Mouse (Mus musculus) liver, adult 2 months (tissue): ENCODE measurements around the gene Pik3r6. TPM values are rescaled to one million over a fixed set of nuclear protein-coding genes. Genes with fewer than 3 reads are reported as not detected.

Source experiments
- DNase-seq: peaks from one replicate; pipeline ENCODE4 v3.0.0-alpha.2; 2011; ENCODE audit warnings: low read depth, low spot score; ENCODE audit errors: extremely low read depth
- H3K27ac ChIP-seq: fragments of 200-500 bp; replicated peaks from 2 replicates; pipeline ENCODE4 v1.5.1; 2012; ENCODE audit warnings: low read depth, mild to moderate bottlenecking, control low read depth, inconsistent platforms, low read length; ENCODE audit not compliant: insufficient read depth
- H3K27me3 ChIP-seq: fragments of 200-500 bp; 2 replicates; pipeline ENCODE4 v1.6.1; 2012; ENCODE audit warnings: mild to moderate bottlenecking, moderate library complexity, low read length, inconsistent platforms; ENCODE audit not compliant: control insufficient read depth, insufficient read depth
- H3K36me3 ChIP-seq: fragments of 200-500 bp; 2 replicates; pipeline ENCODE4 v1.6.1; 2012; ENCODE audit warnings: low read length, inconsistent platforms; ENCODE audit not compliant: control insufficient read depth, insufficient read depth
- H3K4me1 ChIP-seq: fragments of 200-500 bp; 2 replicates; pipeline ENCODE4 v1.6.1; 2011; ENCODE audit warnings: low read length; ENCODE audit not compliant: control insufficient read depth, insufficient read depth
- H3K4me3 ChIP-seq: fragments of 200-500 bp; 2 replicates; pipeline ENCODE4 v1.5.1; 2011; ENCODE audit warnings: low read depth, mild to moderate bottlenecking, control low read depth, low read length, moderate library complexity; ENCODE audit not compliant: insufficient read depth
- H3K79me2 ChIP-seq: fragments of 200-500 bp; 2 replicates; pipeline ENCODE4 v1.6.1; 2012; ENCODE audit warnings: inconsistent platforms, mild to moderate bottlenecking, low read length, moderate library complexity; ENCODE audit not compliant: control insufficient read depth, insufficient read depth
- H3K9ac ChIP-seq: fragments of 200-500 bp; 2 replicates; pipeline ENCODE4 v1.6.1; 2012; ENCODE audit warnings: low read depth, mild to moderate bottlenecking, control low read depth, inconsistent platforms, low read length
- CTCF ChIP-seq: fragments of 200-500 bp; IDR thresholded peaks from 2 replicates; pipeline ENCODE4 v1.5.1; 2011; ENCODE audit warnings: low read depth, low read length, control low read depth
- POLR2A ChIP-seq: fragments of 200-500 bp; IDR thresholded peaks from 2 replicates; pipeline ENCODE4 v1.6.1; 2011; ENCODE audit warnings: low read length, control low read depth; ENCODE audit not compliant: insufficient read depth; ENCODE audit errors: extremely low read depth
- WGBS: fragments of 180-500 bp; shearing (Covaris S2); methylation state at CpG from one replicate; pipeline ENCODE4 v1.1.7; 2018; 5-methylcytosine and 5-hydroxymethylcytosine counted together
- polyA plus RNA-seq: library from polyadenylated mRNA; depleted of rRNA; stranded (reverse); fragments of >200 nt; gene quantifications from 2 replicates; pipeline ENCODE4 v1.2.3, GENCODE M21; 2012
- total RNA-seq: library from RNA; depleted of rRNA; stranded (reverse); fragments of >200 nt; gene quantifications from 2 replicates; pipeline ENCODE4 v1.2.3, GENCODE M21; 2014

Pik3r6 gene
- total and polyA plus RNA-seq, 2 experiments, result 0.73 to 0.74 TPM

GRCm38 (mm10) chr11:68464260-68464659 lies 38.6 kb upstream of the Pik3r6 start:
- Histone ChIP-seq H3K36me3 (no peaks in the 10 kb centered on the region), H3K9ac (no peak overlapping the region), H3K79me2 (no peaks in the 10 kb centered on the region), H3K4me1 (no peaks in the 10 kb centered on the region), H3K27me3 (no peaks in the 10 kb centered on the region), H3K27ac (no peak overlapping the region), H3K4me3 (no peak overlapping the region)
- 84% methylated on average over 5 of the region's 5 CpGs for WGBS
- TF ChIP-seq CTCF (no peak), POLR2A (no peak)
- DNase-seq, result no peak

GRCm38 (mm10) chr11:68465090-68465489 lies 37.7 kb upstream of the Pik3r6 start:
- H3K79me2 ChIP-seq, result no peaks in the 10 kb centered on the region
- WGBS, result 66% methylated on average over 2 of the region's 2 CpGs
- no peaks in the 10 kb centered on the region for H3K27me3 ChIP-seq
- DNase-seq, result no peak
- H3K4me1 ChIP-seq, result no peaks in the 10 kb centered on the region
- no peak overlapping the region for H3K27ac ChIP-seq
- no peaks in the 10 kb centered on the region for H3K36me3 ChIP-seq
- H3K4me3 ChIP-seq, result no peak overlapping the region
- TF ChIP-seq CTCF (no peak), POLR2A (no peak)
- H3K9ac ChIP-seq, result no peak overlapping the region

- Histone ChIP-seq H3K4me1 (no peaks in the 10 kb centered on the region), H3K36me3 (no peaks in the 10 kb centered on the region), H3K9ac (no peak overlapping the region), H3K4me3 (no peak overlapping the region), H3K79me2 (no peaks in the 10 kb centered on the region), H3K27ac (no peak overlapping the region), H3K27me3 (no peaks in the 10 kb centered on the region)
- 84% methylated on average over 7 of the region's 7 CpGs for WGBS
- no peak for DNase-seq
- no peak for TF ChIP-seq CTCF
- TF ChIP-seq POLR2A, result no peak
Measured at GRCm38 (mm10) chr11:68467441-68467840, 35.4 kb upstream of the Pik3r6 start.

GRCm38 (mm10) chr11:68467962-68468612 lies 34.7 kb upstream of the Pik3r6 start:
- no peak for TF ChIP-seq POLR2A
- TF ChIP-seq CTCF, result no peak

GRCm38 (mm10) chr11:68468886-68469285 lies 33.9 kb upstream of the Pik3r6 start:
- Histone ChIP-seq H3K9ac (no peak overlapping the region), H3K79me2 (no peaks in the 10 kb centered on the region), H3K4me1 (no peaks in the 10 kb centered on the region), H3K36me3 (no peaks in the 10 kb centered on the region), H3K27me3 (no peaks in the 10 kb centered on the region), H3K4me3 (no peak overlapping the region), H3K27ac (no peak overlapping the region)
- TF ChIP-seq POLR2A (no peak), CTCF (no peak)
- no peak for DNase-seq
- WGBS, result 77% methylated on average over 4 of the region's 4 CpGs

More at GRCm38 (mm10) chr11:68467962-68468612, 34.7 kb upstream of the Pik3r6 start:
- Histone ChIP-seq H3K4me3 (no peak overlapping the region), H3K4me1 (no peaks in the 10 kb centered on the region), H3K9ac (no peak overlapping the region), H3K36me3 (no peaks in the 10 kb centered on the region), H3K27me3 (no peaks in the 10 kb centered on the region), H3K79me2 (no peaks in the 10 kb centered on the region), H3K27ac (no peak overlapping the region)
- 74% methylated on average over 9 of the region's 9 CpGs for WGBS
- no peak for DNase-seq

- whole genome bisulfite sequencing, result 61% methylated on average over 5 of the region's 5 CpGs
- Histone ChIP-seq H3K36me3 (no peaks in the 10 kb centered on the region), H3K79me2 (no peaks in the 10 kb centered on the region), H3K4me3 (no peak overlapping the region), H3K27me3 (no peaks in the 10 kb centered on the region), H3K9ac (no peak overlapping the region), H3K4me1 (no peaks in the 10 kb centered on the region), H3K27ac (no peak overlapping the region)
- no peak for TF ChIP-seq POLR2A
- TF ChIP-seq CTCF, result no peak
- no peak for DNase-seq
Measured at GRCm38 (mm10) chr11:68472162-68472849, 30.5 kb upstream of the Pik3r6 start.
